In genomic region chr11:6605491-6606399, GRCm38 (mm10) we compare ENCODE assay signal across 8 mouse cellular contexts. TPM values are rescaled to one million over a fixed set of nuclear protein-coding genes. Genes with fewer than 3 reads are reported as not detected.
DNase-seq lines count a peak whose midpoint lies in the region; ATAC-seq and TF ChIP-seq lines count a peak whose summit lies in the region.

TSS of gene Nacad (minus strand) at chr11:6606053.

- H3K9me3 ChIP-seq in heart, embryonic 16.5 days (replicated peaks; ENCODE audit: control insufficient read depth, low read length): no peaks in the 10 kb centered on the region
- H3K9me3 ChIP-seq in midbrain, embryonic 14.5 days (ENCODE audit: control insufficient read depth, low read length): no peaks in the 10 kb centered on the region

- peak within 1 kb of the TSS; percentile 99 for H3K27ac ChIP-seq in cortical plate, adult 2 months (ENCODE audit: insufficient read depth, low read length)
- no peak within 1 kb of the TSS for H3K27ac ChIP-seq in heart, embryonic 16.5 days (ENCODE audit: low read length)
- H3K27ac ChIP-seq in midbrain, embryonic 14.5 days (replicated peaks; ENCODE audit: low read depth, low read length): peak within 1 kb of the TSS; percentile 98

- 0 out of 2 replicates have a peak, but pooled peaks have one; percentile 20 for ATAC-seq in heart, embryonic 16.5 days (replicated peaks; ENCODE audit: extremely low read depth, insufficient read depth, low FRiP score)
- peak; percentile 90 for ATAC-seq in midbrain, embryonic 14.5 days (ENCODE audit: low FRiP score, low TSS enrichment)
- no peak for ATAC-seq in erythroblast, adult 5-6 weeks (replicated peaks; ENCODE audit: low FRiP score, poor library complexity, severe bottlenecking)
- ATAC-seq in activated CD4-positive, CD25-positive, alpha-beta regulatory T cell, adult 4 months: no peak

- peaks cover 1% of the 10 kb centered on the region; the same call in 1 of the 2 replicates for H3K36me3 ChIP-seq in heart, embryonic 16.5 days (ENCODE audit: control insufficient read depth, insufficient read depth)
- H3K36me3 ChIP-seq in midbrain, embryonic 14.5 days (ENCODE audit: control insufficient read depth, insufficient read depth, low read length): peaks cover 31% of the 10 kb centered on the region

- TF ChIP-seq CTCF in lung, adult 2 months (IDR thresholded peaks at IDR 0.05; ENCODE audit: insufficient read depth, low read length): no peak
- no peak for TF ChIP-seq CTCF in cortical plate, adult 2 months (IDR thresholded peaks at IDR 0.05; ENCODE audit: extremely low read depth, insufficient read depth, low read length)

- peak within 1 kb of the TSS; percentile 63 for H3K9ac ChIP-seq in heart, embryonic 16.5 days (ENCODE audit: low read length)
- H3K9ac ChIP-seq in midbrain, embryonic 14.5 days (replicated peaks; ENCODE audit: low read length): peak within 1 kb of the TSS; percentile 78

- H3K27me3 ChIP-seq in heart, embryonic 16.5 days (ENCODE audit: control insufficient read depth, insufficient read depth, low read length): peaks cover 41% of the 10 kb centered on the region
- H3K27me3 ChIP-seq in midbrain, embryonic 14.5 days (ENCODE audit: control insufficient read depth, insufficient read depth, low read length): no peaks in the 10 kb centered on the region

- no peaks in the 10 kb centered on the region; the same call in 1 of the 2 replicates for H3K4me1 ChIP-seq in lung, adult 2 months (ENCODE audit: control insufficient read depth, insufficient read depth, low read length)
- H3K4me1 ChIP-seq in cortical plate, adult 2 months (ENCODE audit: control insufficient read depth, insufficient read depth, low read length): no peaks in the 10 kb centered on the region
- peaks cover 21% of the 10 kb centered on the region for H3K4me1 ChIP-seq in heart, embryonic 16.5 days (ENCODE audit: control insufficient read depth, insufficient read depth, low read length)
- H3K4me1 ChIP-seq in midbrain, embryonic 14.5 days (ENCODE audit: control insufficient read depth, insufficient read depth, low read length): peaks cover 38% of the 10 kb centered on the region

- DNase-seq in lung, adult 2 months: no peak
- no peak for DNase-seq in lung, postnatal 36 days
- DNase-seq in left cerebral cortex, adult 9 months (ENCODE audit: low spot score in 2 of 2): peak; percentile 76 to 87
- peak; percentile 93 for DNase-seq in midbrain, embryonic 14.5 days

- TF ChIP-seq POLR2A in lung, adult 2 months (IDR thresholded peaks at IDR 0.05; ENCODE audit: borderline replicate concordance, extremely low read depth, low read depth, low read length): no peak
- peak; percentile 92 for TF ChIP-seq POLR2A in cortical plate, adult 2 months (IDR thresholded peaks at IDR 0.05; ENCODE audit: extremely low read depth, insufficient read depth, low read length)

- peak within 1 kb of the TSS; percentile 72 for H3K4me2 ChIP-seq in heart, embryonic 16.5 days (ENCODE audit: low read depth, low read length)
- H3K4me2 ChIP-seq in midbrain, embryonic 14.5 days (ENCODE audit: low read length): peak within 1 kb of the TSS; percentile 98

- peak within 1 kb of the TSS; percentile 6 for H3K4me3 ChIP-seq in lung, adult 2 months (replicated peaks; ENCODE audit: extremely low read depth, low read depth, low read length)
- H3K4me3 ChIP-seq in cortical plate, adult 2 months (ENCODE audit: insufficient read depth, low read length): peak within 1 kb of the TSS; percentile 86
- peak within 1 kb of the TSS; percentile 49 for H3K4me3 ChIP-seq in heart, embryonic 16.5 days (ENCODE audit: low read length)
- peak within 1 kb of the TSS; percentile 59 for H3K4me3 ChIP-seq in midbrain, embryonic 14.5 days (replicated peaks; ENCODE audit: low read depth, low read length)

- WGBS in lung, adult 2 months: 7% methylated on average over 35 of the region's 41 CpGs
- 7% methylated on average over 36 of the region's 41 CpGs for WGBS in heart, embryonic 16.5 days
- whole genome bisulfite sequencing in midbrain, embryonic 14.5 days: under 1% methylated on average over 38 of the region's 41 CpGs

RNA-seq across cellular contexts. Expression of gene Nacad, which starts in this region (rescaled TPM):
- 2.8 and 4.4 TPM in 2 replicates for polyA plus RNA-seq in lung, adult 2 months (2012; rRNA removed)
- polyA plus RNA-seq in cortical plate, adult 2 months (2012; rRNA removed): 52.3 and 54.1 TPM in 2 replicates
- 1.0 and 1.1 TPM in 2 replicates for polyA plus RNA-seq in heart, embryonic 16.5 days (2015; fragmentation: Nextera tagmentation; extraction: Ambion mirVana)
- 88.5 and 100.0 TPM in 2 replicates for polyA plus RNA-seq in midbrain, embryonic 14.5 days (2014; fragmentation: Nextera tagmentation; extraction: Ambion mirVana)
- total RNA-seq in erythroblast, adult 5-6 weeks (2015; ENCODE audit: low replicate concordance): 0.19 and 2.3 TPM in 2 replicates
- total RNA-seq in erythroblast, adult 5-6 weeks (2017; ENCODE audit: low replicate concordance): not detected in 2 replicates
- polyA plus RNA-seq in activated CD4-positive, CD25-positive, alpha-beta regulatory T cell, adult 4 months (2017; shearing (Covaris generic)): not detected

Comparison
In these comparisons a context has a peak if more than half of its experiments do, and no peak if none do; other contexts are left out.
1. DNase-seq: peak in left cerebral cortex, adult 9 months (2 of 2) and midbrain, embryonic 14.5 days (single experiment); none in lung, adult 2 months (single experiment) and lung, postnatal 36 days (single experiment).
2. H3K4me3 ChIP-seq: peak in every context shown above with its lines; median percentile 86 in cortical plate, adult 2 months; 59 in midbrain, embryonic 14.5 days; 49 in heart, embryonic 16.5 days; 6 in lung, adult 2 months.
3. ATAC-seq: peak in heart, embryonic 16.5 days (single experiment) and midbrain, embryonic 14.5 days (single experiment); none in erythroblast, adult 5-6 weeks (single experiment) and activated CD4-positive, CD25-positive, alpha-beta regulatory T cell, adult 4 months (single experiment).